Comparison of ENCODE assay signal across 17 mouse cellular contexts in genomic region chr1:88813200-88813599, GRCm38 (mm10).
DNase-seq lines count a peak whose midpoint lies in the region; ATAC-seq lines count a peak whose summit lies in the region.
"Had no signal": no experiment of that assay in that cellular context is flagged by ENCODE, and none has a peak within 500 bp of the region (broad histone marks: within the 10 kb centered on the region; RNA-seq: fewer than 3 reads in every experiment).

No protein-coding gene starts in this region.

- WGBS in forebrain, embryonic 15.5 days, result 28% methylated on average over 7 of the region's 7 CpGs
- 30% methylated on average over 7 of the region's 7 CpGs for WGBS in midbrain, embryonic 12.5 days

- H3K27me3 ChIP-seq in forebrain, embryonic 15.5 days, result no peaks in the 10 kb centered on the region
- no peaks in the 10 kb centered on the region for H3K27me3 ChIP-seq in midbrain, embryonic 12.5 days
- H3K27me3 ChIP-seq: embryonic facial prominence, embryonic 15.5 days; heart, embryonic 13.5 days; limb, embryonic 15.5 days; Patski had no signal

- no peak overlapping the region for H3K27ac ChIP-seq in forebrain, embryonic 15.5 days (replicated peaks)
- H3K27ac ChIP-seq in midbrain, embryonic 12.5 days (replicated peaks), result 0 out of 2 replicates have a peak overlapping the region, but pooled peaks have one; percentile 1
- H3K27ac ChIP-seq: embryonic facial prominence, embryonic 15.5 days; heart, embryonic 13.5 days; limb, embryonic 15.5 days had no signal

- no peak overlapping the region for H3K4me2 ChIP-seq in forebrain, embryonic 15.5 days (replicated peaks)
- H3K4me2 ChIP-seq in midbrain, embryonic 12.5 days (replicated peaks), result no peak overlapping the region
- H3K4me2 ChIP-seq: embryonic facial prominence, embryonic 15.5 days; heart, embryonic 13.5 days; limb, embryonic 15.5 days; lung, embryonic 14.5 days had no signal

- peak; percentile 39 for DNase-seq in left cerebral cortex, postnatal 4 days
- no peak for DNase-seq in left cerebral cortex, adult 9 months (ENCODE audit: low spot score in 2 of 2)
- no peak for DNase-seq in kidney, postnatal 25 days
- DNase-seq in adrenal gland, postnatal 36 days, result no peak
- DNase-seq in spleen, adult 18-20 months, result no peak
- DNase-seq: adrenal gland, adult 2 months; cerebellum, postnatal 36 days; gastrocnemius, postnatal 36 days; kidney, adult 9 months; lung, embryonic 14.5 days; thymus, adult 2 months had no signal

- ATAC-seq in forebrain, embryonic 15.5 days (replicated peaks), result 0 out of 2 replicates have a peak, but pooled peaks have one; percentile 47
- ATAC-seq in midbrain, embryonic 12.5 days (ENCODE audit: low FRiP score, low read depth), result peak; percentile 56
- ATAC-seq: Patski had no signal

- H3K36me3 ChIP-seq in forebrain, embryonic 15.5 days, result no peaks in the 10 kb centered on the region
- H3K36me3 ChIP-seq in midbrain, embryonic 12.5 days, result no peaks in the 10 kb centered on the region
- H3K36me3 ChIP-seq: embryonic facial prominence, embryonic 15.5 days; heart, embryonic 13.5 days; limb, embryonic 15.5 days had no signal

- H3K4me3 ChIP-seq in forebrain, embryonic 15.5 days, result no peak overlapping the region
- H3K4me3 ChIP-seq in midbrain, embryonic 12.5 days, result no peak overlapping the region
- H3K4me3 ChIP-seq: embryonic facial prominence, embryonic 15.5 days; heart, embryonic 13.5 days; limb, embryonic 15.5 days had no signal

- H3K9ac ChIP-seq in forebrain, embryonic 15.5 days (replicated peaks), result no peak overlapping the region
- no peak overlapping the region for H3K9ac ChIP-seq in midbrain, embryonic 12.5 days (replicated peaks)
- H3K9ac ChIP-seq: embryonic facial prominence, embryonic 15.5 days; heart, embryonic 13.5 days; limb, embryonic 15.5 days; lung, embryonic 14.5 days had no signal

- H3K9me3 ChIP-seq in forebrain, embryonic 15.5 days, result no peaks in the 10 kb centered on the region
- H3K9me3 ChIP-seq in midbrain, embryonic 12.5 days, result no peaks in the 10 kb centered on the region
- H3K9me3 ChIP-seq: embryonic facial prominence, embryonic 15.5 days; heart, embryonic 13.5 days; limb, embryonic 15.5 days had no signal

- intact Hi-C loops in left cerebral cortex, postnatal 4 days (cut with DNase I), result no loop called here

- H3K4me1 ChIP-seq in forebrain, embryonic 15.5 days, result peaks cover 8% of the 10 kb centered on the region; the same call in 1 of the 2 replicates
- peaks cover 13% of the 10 kb centered on the region for H3K4me1 ChIP-seq in midbrain, embryonic 12.5 days
- H3K4me1 ChIP-seq: embryonic facial prominence, embryonic 15.5 days; heart, embryonic 13.5 days had no signal
